Mouse (Mus musculus) cerebellum, postnatal 4 days (tissue): Measurements from ENCODE around the gene Stab2.

ENCODE experiments used
- DNase-seq, 2 experiments: peaks; one replicate each; pipeline ENCODE4 v3.0.0; 2022; ENCODE audit warnings: low spot score in 2 of 2, mixed read lengths in 1 of 2

Gene Stab2

GRCm38 (mm10) chr10:86826929-86827328 lies 180.9 kb downstream of the Stab2 start:
- DNase-seq, result no peak

DNA sequence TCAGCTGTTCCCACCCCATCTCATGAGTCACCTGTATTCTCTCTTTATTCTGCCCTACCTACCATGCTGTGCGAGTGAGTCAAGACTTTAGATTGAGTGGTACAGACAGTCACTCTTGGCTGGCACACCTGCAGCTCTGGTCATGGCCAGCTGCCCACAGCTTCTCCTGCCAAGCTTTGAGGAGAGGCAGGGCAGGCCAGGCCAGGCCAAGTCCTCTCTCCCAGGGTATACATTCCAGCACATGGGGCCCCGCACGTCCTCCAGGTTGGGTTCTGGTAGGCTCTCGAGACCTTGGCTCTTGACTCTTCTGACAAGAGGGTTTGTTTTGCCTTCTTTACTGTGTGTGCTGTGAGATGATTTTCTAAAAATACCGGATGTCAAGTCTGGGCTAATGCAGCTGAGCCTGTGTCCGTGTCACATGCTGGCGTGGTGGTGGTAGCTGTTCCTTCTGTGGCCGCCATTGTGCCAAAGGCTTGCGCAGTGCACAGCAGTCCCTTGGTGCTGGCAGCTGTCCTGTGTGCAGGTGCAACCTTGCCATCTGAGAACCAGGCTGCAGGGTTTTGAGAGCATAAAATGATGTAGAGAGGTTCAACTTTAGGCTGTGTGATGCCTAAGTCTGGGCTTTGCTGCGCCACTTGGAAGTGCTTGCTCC lies 181.8 kb downstream of the Stab2 start:
- no peak for DNase-seq

DNA sequence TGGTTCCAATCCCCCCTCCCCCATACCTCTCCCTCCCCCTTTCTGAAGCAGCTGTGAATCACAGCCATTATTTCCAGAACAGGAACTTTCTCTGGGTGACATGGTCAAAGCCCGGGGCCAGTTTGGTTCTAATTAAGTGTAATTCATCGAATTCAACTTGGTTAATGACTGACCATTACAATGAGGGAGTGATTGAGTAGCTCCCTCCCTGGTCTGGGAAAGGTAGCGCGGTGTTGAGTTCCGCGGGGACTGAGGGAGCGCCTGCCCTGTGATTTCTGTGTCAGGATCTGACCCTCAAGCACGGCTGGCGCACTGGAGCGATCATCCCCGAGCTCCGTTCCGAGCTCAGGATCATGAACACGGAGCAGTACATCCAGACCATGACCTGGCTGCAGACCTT lies 183.0 kb downstream of the Stab2 start:
- no peak for DNase-seq

- no peak for DNase-seq
Observed at GRCm38 (mm10) chr10:86824093-86824492, 183.7 kb downstream of the Stab2 start.

DNA sequence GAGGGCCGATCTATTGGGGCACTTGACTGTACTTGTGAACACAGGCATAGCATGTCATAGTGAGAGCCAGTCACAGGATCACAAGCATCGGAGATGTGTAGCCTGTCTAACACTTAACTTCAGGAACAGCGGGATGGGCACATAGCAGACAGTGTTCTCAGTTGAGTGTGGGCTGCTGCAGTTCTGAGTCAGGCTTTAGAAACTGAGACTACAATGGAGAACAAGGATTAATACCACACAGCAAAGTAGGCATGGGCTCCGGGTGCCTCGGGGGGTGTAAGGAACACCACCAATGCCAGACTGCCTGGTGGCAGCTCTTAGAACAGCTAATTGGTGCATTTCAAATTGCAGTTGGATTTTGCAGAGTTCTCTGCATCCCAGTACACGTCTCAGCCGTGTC lies 186.8 kb downstream of the Stab2 start:
- DNase-seq, result no peak

- peak in 1 of 2 experiments; percentile 34 for DNase-seq
Observed at GRCm38 (mm10) chr10:86819649-86820165, 188.1 kb downstream of the Stab2 start.

DNA sequence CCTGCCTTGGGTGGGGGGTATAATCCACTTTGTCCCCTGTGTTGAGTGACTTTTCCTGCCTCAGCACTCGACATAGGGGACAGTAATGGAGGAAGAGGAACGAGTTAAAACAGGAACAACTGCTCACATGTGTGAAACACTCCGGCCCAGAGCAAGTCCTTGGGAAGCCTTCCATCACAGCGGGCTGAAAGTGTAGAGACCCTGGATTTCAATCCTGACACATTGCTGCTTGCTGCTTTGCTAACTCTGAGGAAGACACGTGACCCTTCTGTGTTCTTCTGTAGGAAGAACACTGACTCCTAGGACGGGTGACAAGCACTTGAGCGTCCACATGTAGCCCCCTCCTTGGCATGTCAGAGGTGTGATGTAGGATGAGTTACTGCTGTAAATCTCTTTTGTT lies 192.7 kb downstream of the Stab2 start:
- no peak for DNase-seq

DNA sequence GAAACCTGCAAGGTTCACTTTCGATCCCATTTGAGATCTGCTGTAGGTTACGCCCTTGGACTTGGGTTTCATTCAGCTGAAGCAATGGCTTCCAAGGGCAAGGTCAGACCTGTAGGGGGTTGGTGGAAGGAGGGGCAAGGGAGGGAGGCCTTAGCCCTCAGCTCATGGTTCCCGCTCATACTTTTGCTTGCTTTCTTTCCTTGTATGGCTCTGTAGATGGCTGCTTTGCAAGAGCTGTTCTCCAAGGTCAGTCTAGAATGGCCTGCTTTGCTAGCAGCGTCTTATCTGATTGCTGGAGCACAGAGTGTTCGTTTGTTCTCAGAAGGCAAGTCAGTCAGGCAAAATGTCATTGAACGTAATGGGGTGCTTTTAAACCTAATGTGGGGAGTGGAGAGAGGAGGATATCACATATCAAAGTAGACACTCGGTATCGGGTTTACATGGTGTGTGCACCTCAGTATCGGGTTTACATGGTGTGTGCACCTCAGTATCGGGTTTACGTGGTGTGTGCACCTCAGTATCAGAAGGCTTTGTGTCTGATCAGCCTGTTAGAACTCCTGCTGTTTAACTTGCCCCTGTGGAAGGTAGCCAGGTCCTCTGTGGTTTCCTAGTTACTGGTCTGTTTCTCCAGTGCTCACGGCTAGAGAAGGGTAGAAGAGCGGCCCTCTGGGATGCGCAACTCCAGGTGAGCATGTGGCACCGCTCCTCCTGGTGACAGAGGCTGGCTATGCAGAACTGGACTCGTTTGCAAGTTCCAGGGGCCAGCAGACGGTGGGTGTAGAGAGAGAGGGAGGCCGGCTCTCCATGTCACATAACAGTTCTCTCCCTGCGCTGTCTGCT lies 193.3 kb downstream of the Stab2 start:
- no peak for DNase-seq

DNA sequence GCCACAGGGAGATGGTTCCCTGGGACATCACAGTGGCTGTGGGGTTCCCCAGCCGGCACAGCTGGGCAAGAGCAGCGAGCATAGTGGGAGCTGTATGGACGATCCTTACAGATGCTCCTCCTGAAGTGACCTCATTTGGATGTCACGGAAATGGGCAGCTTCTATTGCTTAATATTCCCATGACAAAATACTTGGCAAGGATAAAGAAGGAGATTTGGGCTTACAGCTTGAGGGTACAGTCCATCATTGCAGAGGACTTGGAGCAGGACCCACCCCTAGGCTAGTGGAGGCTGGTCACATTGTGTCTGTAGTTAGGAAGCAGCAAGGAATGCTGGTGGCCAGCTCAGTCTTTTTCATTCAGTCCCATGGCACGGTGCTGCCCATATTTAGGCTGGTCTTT lies 197.2 kb downstream of the Stab2 start:
- DNase-seq, result no peak

GRCm38 (mm10) chr10:86810000-86810399 lies 197.8 kb downstream of the Stab2 start:
- no peak for DNase-seq

DNA sequence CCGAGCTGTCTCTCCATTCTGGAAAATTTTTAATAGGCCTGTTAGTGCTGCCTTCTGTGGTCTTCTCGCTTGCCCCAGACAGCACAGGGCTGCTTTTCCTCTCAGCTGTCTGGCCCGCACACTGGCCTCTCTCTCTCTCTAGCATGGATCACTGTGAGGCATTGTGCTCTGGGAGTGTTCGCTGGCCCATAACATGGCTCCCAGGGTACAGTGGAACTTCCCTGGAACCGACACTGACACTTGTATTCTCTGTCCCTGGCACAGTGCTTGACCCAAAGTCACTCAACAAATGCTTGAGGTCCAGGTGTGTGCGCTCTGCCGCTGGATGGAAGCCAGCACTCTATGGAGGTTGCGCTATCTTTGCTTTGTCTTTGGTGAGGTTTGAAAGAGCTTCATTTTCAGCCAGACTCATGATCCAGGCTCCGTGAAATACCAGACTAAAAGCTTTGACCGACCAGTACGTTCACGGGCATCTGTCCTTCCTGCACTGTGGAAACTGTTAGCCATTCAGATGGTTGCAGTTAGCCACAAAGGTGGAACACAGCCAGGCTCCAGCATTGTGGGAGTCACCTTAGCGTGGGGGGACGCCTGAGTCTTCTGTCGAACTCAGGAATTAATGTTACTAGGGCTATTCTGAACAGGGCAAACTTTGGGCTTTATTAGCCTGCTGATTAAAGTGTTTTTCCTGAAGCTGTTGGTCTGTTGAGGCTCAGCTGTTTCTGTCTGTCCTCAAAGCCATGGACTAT lies 199.6 kb downstream of the Stab2 start:
- DNase-seq, result no peak

GRCm38 (mm10) chr10:86807362-86807761 lies 200.5 kb downstream of the Stab2 start:
- DNase-seq, result no peak

DNA sequence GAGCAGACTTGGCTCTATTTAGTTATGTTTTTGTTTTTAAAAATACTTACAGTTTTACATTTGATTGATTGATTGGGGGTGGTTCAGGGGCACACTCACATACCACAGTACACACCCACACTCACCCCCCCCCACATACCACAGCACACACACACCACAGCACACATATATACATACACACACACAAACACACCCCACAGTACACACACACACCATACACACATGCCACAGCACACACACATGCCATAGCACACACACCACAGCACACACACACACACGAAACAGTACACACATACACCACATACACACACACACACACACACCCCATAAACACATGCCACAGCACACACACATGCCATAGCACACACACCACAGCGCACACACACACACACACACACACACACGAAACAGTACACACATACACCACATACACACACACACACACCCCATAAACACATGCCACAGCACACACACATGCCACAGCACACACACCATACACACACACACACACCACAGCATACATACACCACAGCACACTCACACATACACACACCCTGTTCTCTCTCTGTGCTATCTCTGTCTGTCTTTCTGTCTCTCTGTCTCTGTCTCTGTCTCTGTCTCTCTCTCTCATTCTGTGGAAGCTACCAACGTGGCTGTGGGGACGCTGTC lies 211.6 kb downstream of the Stab2 start:
- DNase-seq, result no peak

DNA sequence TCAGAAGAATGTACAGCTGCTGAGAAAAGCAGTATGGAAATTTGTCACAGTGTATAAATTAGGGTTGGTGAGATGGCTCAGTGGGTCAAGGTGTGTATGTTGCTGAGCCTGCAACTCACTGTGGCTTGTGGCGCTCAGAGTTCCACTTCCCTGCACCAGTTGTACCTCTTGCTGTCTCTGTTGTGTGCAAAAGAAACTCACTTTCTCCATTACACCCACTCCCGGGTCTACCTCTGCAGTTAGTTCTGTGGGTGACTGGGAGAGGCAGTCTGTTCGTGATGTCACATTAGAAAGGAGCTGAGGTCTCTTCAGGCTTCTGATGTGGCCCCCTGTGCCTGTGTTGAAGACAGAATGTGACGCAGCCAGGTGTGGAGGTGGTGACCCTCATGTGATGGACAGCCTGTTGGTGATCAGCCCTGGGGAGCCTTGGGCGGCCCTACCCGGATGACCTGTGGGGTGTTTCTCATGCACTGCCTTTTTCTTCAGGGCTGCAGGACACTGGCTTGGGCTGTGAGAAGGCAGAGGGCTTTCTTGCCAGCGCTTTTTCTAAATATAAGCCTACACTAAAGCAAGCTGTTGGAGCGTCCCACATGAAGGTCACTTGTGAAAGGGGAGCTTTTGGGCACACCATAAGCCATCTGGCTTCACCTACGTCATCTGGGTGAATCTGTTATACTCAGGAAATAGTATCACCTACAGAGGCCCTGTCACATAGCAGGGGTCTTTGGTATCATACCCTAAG lies 212.9 kb downstream of the Stab2 start:
- DNase-seq, result no peak

GRCm38 (mm10) chr10:86794196-86794595 lies 213.6 kb downstream of the Stab2 start:
- DNase-seq, result no peak

- DNase-seq, result no peak
Observed at GRCm38 (mm10) chr10:86793509-86793951, 214.3 kb downstream of the Stab2 start.

GRCm38 (mm10) chr10:86791507-86792184 lies 216.2 kb downstream of the Stab2 start:
- DNase-seq, result no peak
